Mouse (Mus musculus) midbrain, embryonic 12.5 days (tissue): Measurements from ENCODE around the gene Grik4. TPM values are rescaled to one million over a fixed set of nuclear protein-coding genes. Genes with fewer than 3 reads are reported as not detected.

ENCODE experiments used
- ATAC-seq: fragments of 200-750 bp; cut with Nextera tagmentation; 2 replicates; pipeline ENCODE4 v1.8.0; 2017; ENCODE audit warnings: low read depth, moderate TSS enrichment, moderate library complexity; ENCODE audit not compliant: low FRiP score
- H3K27ac ChIP-seq: fragments of 300-500 bp; sonication (generic); replicated peaks from 2 replicates; pipeline ENCODE4 v1.5.1; 2016; ENCODE audit warnings: mild to moderate bottlenecking
- H3K27me3 ChIP-seq: fragments of 300-500 bp; sonication (generic); 2 replicates; pipeline ENCODE4 v1.6.1; 2016; ENCODE audit warnings: mild to moderate bottlenecking
- H3K36me3 ChIP-seq: fragments of 300-500 bp; sonication (generic); 2 replicates; pipeline ENCODE4 v1.6.1; 2016
- H3K4me1 ChIP-seq: fragments of 300-500 bp; sonication (generic); 2 replicates; pipeline ENCODE4 v1.6.1; 2016
- H3K4me2 ChIP-seq: fragments of 300-500 bp; sonication (generic); replicated peaks from 2 replicates; pipeline ENCODE4 v1.6.1; 2016; ENCODE audit warnings: mild to moderate bottlenecking, moderate library complexity
- H3K4me3 ChIP-seq: fragments of 300-500 bp; sonication (generic); 2 replicates; pipeline ENCODE4 v1.5.1; 2016; ENCODE audit warnings: mild to moderate bottlenecking
- H3K9ac ChIP-seq: fragments of 300-500 bp; sonication (generic); replicated peaks from 2 replicates; pipeline ENCODE4 v1.6.1; 2016; ENCODE audit warnings: mild to moderate bottlenecking, moderate library complexity
- H3K9me3 ChIP-seq: fragments of 300-500 bp; sonication (generic); 2 replicates; pipeline ENCODE4 v1.6.1; 2016; ENCODE audit warnings: mild to moderate bottlenecking
- WGBS: fragments of 180-500 bp; shearing (Covaris S2); methylation state at CpG from one replicate; pipeline ENCODE4 v1.1.7; 2016; 5-methylcytosine and 5-hydroxymethylcytosine counted together
- polyA plus RNA-seq: library from polyadenylated mRNA; unstranded; fragments of >200 nt; fragmentation: Nextera tagmentation; extraction: Ambion mirVana; gene quantifications from 2 replicates; pipeline ENCODE4 v1.2.1, GENCODE M21; 2016

Gene Grik4
- polyA plus RNA-seq, 1 experiment from 2014 or later: 3.6 TPM

DNA sequence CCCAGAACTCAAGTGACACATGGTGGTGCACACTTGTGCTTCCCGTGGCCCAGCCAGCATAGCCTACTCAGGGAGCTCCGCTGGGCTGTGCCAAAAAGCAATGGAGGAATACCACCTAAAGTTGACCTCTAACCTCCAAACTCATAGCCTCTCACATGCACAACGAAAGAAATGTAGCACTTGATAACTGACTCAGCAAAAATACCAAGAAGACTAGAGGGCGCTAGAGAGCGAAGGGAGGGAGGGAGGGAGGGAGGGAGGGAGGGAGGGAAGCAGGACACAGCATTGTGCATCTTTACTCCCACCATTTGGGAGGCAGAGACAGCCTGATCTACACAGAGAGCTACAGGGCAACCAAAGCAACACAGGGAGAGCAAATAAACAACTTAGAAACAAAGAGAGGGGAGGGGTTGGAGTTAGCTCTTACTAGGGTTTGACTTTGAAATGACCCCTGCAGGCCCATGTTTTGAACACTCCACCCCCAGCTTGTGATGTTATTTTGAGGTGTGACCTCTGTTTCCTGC, 185.5 kb downstream of the Grik4 start:
- WGBS: 57% methylated on average over 5 of the region's 5 CpGs
- Histone ChIP-seq H3K9me3 (no peaks in the 10 kb centered on the region), H3K4me2 (no peak overlapping the region), H3K4me3 (no peak overlapping the region), H3K9ac (no peak overlapping the region), H3K36me3 (no peaks in the 10 kb centered on the region), H3K27ac (no peak overlapping the region), H3K27me3 (no peaks in the 10 kb centered on the region; the same call in none of the 2 replicates), H3K4me1 (no peaks in the 10 kb centered on the region)
- ATAC-seq: no peak

DNA sequence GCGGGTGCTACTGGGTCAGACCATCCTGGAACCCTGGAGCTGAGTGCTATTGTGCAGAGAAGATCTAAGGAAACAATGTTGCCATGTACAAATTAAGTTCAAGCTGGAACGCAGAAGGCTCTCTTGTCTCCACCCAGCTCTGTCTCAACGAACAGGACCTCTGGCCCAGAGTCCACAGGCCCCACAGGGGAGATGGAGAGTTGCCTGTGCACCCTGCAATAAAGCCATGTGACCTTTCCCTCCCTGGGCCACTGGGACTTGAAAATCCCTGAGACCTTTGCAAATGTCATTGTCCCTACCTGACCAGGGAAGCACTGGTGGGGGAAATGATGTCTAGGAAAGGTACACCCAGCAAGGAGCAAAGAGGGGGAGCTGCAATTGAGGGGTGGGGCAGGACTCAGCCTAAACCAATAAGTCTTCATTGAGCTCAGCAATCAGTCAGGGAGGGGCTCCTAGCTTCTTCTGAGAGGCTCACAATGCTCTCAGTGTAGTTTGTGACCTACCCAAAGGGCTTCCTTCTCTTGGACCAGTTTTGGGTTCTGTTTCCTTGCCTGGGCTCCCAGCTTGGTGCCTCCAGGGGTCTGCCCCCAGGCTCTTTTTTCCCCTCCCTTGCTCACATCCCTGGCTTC, 187.2 kb downstream of the Grik4 start:
- Histone ChIP-seq H3K36me3 (no peaks in the 10 kb centered on the region), H3K9ac (no peak overlapping the region), H3K4me2 (no peak overlapping the region), H3K27me3 (no peaks in the 10 kb centered on the region; the same call in none of the 2 replicates), H3K9me3 (no peaks in the 10 kb centered on the region), H3K4me1 (no peaks in the 10 kb centered on the region), H3K27ac (no peak overlapping the region), H3K4me3 (no peak overlapping the region)
- no peak for ATAC-seq
- 76% methylated on average over 3 of the region's 3 CpGs for WGBS

DNA sequence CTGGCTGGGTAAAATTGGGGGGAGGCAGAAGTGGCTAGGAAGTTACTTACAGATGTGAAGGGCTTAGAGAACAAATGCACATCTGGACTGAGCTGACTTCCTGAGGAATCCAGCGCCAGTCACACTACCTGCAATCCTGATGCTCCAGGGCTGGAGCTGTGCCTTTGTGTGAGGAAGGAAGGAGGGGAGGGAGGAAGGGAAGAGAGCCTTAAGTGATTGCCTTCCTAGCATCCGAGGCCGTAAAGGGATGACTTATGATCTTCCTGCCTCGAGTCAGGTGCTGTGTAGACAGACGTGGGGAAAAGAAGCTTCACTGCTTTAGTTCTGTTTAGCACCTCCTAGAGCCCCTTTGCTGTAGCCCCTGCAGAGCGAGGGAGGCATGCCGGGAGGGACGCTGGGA, 189.6 kb downstream of the Grik4 start:
- H3K4me3 ChIP-seq: no peak overlapping the region
- no peak overlapping the region for H3K9ac ChIP-seq
- no peaks in the 10 kb centered on the region for H3K9me3 ChIP-seq
- H3K36me3 ChIP-seq: no peaks in the 10 kb centered on the region
- no peaks in the 10 kb centered on the region; the same call in 1 of the 2 replicates for H3K27me3 ChIP-seq
- H3K27ac ChIP-seq: no peak overlapping the region
- no peak for ATAC-seq
- 54% methylated on average over 8 of the region's 8 CpGs for WGBS
- no peak overlapping the region for H3K4me2 ChIP-seq
- H3K4me1 ChIP-seq: no peaks in the 10 kb centered on the region

DNA sequence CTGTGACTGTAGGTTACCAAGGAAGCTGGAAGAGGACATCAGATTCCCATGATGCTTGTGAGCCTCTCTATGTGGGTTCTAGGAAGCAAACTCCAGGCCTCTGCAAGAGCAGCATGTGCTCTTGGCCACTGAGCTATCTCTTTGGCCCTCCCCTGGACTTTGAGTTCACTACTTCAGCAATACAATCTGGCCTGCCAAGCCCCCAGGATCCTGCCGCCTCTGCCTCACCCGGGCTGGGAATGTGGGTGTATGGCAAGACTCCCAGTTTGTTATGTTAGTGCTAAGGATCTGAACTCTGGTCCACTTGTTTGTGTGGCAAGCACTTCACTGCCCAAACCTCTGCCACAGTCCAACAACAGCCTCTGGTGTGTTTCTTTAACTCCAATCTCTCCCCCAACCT, 193.1 kb downstream of the Grik4 start:
- H3K9me3 ChIP-seq: no peaks in the 10 kb centered on the region
- H3K4me1 ChIP-seq: no peaks in the 10 kb centered on the region
- no peak overlapping the region for H3K9ac ChIP-seq
- no peaks in the 10 kb centered on the region for H3K36me3 ChIP-seq
- H3K4me2 ChIP-seq: no peak overlapping the region
- no peak for ATAC-seq
- no peak overlapping the region for H3K4me3 ChIP-seq
- WGBS: 85% methylated on average over 2 of the region's 2 CpGs
- no peak overlapping the region for H3K27ac ChIP-seq
- H3K27me3 ChIP-seq: no peaks in the 10 kb centered on the region; the same call in 1 of the 2 replicates

DNA sequence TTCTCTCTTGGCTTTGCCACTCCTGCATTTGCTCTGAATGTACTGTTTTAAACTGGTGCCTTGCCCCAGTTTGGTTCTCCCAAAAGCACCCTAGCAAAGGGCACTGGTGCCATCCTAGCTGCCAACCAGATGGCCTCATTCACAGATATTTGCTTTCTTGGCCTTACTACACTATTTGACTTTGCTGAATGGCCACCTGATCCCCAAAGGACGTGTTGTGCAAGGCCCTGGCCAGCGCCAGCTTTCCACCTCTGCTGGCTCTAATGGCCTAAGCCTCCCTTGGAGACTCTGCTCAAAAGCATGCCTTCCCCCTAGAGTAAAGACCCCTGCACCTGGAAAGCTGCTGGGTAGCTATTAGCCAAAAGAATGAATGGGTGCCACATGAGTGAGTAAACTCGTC, 194.1 kb downstream of the Grik4 start:
- WGBS: 70% methylated on average over 3 of the region's 3 CpGs
- H3K4me3 ChIP-seq: no peak overlapping the region
- H3K9ac ChIP-seq: no peak overlapping the region

DNA sequence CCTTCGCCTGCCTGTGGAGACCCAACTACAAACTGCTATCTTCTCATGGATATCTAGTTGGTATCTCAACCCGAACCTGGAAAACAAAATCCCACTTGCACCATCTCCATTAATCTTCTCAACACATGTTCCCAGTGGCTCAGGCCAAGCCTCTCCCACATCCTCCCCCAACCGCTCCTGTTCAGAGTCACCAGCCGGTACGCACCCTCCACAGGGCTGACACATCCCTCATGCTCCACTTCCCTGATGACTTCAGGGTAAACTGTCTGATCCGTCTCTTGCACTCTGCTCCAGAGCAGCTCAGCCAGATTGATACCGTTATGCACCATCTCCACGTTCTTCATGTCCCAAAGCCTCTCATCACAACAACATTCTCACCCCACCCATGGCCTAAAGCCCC, 198.3 kb downstream of the Grik4 start:
- Histone ChIP-seq H3K27ac (no peak overlapping the region), H3K9ac (no peak overlapping the region), H3K4me3 (no peak overlapping the region), H3K9me3 (no peaks in the 10 kb centered on the region), H3K36me3 (no peaks in the 10 kb centered on the region), H3K4me2 (no peak overlapping the region), H3K4me1 (no peaks in the 10 kb centered on the region), H3K27me3 (no peaks in the 10 kb centered on the region)
- WGBS: 87% methylated on average over 8 of the region's 8 CpGs
- ATAC-seq: no peak

More for the DNA sequence above, 194.1 kb downstream of the Grik4 start:
- Histone ChIP-seq H3K4me1 (no peaks in the 10 kb centered on the region), H3K36me3 (no peaks in the 10 kb centered on the region), H3K9me3 (no peaks in the 10 kb centered on the region), H3K27me3 (no peaks in the 10 kb centered on the region; the same call in 1 of the 2 replicates), H3K4me2 (no peak overlapping the region), H3K27ac (no peak overlapping the region)
- ATAC-seq: no peak

DNA sequence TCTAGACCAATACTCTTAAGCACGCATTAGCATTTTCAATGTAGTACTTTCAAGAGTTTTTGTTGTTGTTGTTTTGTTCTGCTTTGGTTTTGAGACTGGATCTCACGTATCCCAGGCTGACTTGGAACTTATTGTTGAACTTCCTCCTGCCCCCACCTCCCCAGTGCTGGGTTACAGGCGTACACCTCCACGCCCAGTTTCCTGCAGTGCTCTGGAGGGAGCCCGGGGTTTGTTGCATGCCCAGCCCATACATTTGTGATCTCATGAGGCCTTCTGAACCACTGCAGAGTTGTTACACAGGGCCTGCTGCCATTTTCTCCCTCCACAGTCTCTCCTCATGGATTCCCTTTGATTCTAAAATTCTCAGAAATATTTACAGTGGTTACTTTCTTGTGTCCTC, 201.9 kb downstream of the Grik4 start:
- 74% methylated on average over 5 of the region's 5 CpGs for WGBS
- H3K27me3 ChIP-seq: no peaks in the 10 kb centered on the region
- H3K4me1 ChIP-seq: no peaks in the 10 kb centered on the region
- no peak overlapping the region for H3K27ac ChIP-seq
- H3K36me3 ChIP-seq: no peaks in the 10 kb centered on the region
- H3K9ac ChIP-seq: no peak overlapping the region
- H3K4me3 ChIP-seq: no peak overlapping the region
- no peaks in the 10 kb centered on the region for H3K9me3 ChIP-seq
- no peak overlapping the region for H3K4me2 ChIP-seq
- ATAC-seq: no peak

DNA sequence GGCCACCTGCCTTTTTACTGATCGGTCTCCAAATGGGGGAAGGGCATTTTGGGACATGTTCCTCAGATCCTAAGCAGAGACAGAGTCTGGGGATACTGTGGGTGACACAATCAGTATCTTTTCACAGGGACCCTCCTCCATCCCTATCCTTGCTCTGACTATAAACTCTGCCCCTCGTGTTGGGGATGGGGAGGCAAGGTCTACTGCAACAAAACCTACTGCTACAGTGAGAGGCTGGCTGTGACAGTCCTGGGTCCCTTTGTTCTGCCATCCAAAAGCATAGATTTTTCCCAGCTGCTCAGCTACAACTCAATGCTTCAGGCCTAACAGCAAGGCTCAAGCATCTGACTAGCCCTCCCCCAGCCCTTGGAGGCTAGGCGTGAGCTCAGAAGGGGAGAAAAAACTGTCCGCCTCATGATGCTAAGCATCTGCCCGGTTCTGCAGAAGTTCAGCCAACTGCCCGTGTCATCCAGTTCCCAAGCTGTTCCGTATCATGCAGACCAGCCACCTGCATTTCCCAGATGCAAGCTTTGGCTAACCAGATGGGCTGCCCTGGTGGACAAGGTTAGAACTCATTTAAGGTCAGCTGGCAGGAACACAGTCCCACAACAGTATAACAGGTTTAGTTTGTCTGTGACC, 207.5 kb downstream of the Grik4 start:
- ATAC-seq: no peak; the same call in 1 of the 2 replicates
- H3K4me1 ChIP-seq: peaks cover 10% of the 10 kb centered on the region; the same call in 1 of the 2 replicates
- no peaks in the 10 kb centered on the region for H3K27me3 ChIP-seq
- H3K27ac ChIP-seq: no peak overlapping the region
- no peaks in the 10 kb centered on the region for H3K36me3 ChIP-seq
- no peaks in the 10 kb centered on the region for H3K9me3 ChIP-seq
- no peak overlapping the region for H3K4me3 ChIP-seq
- 81% methylated on average over 7 of the region's 7 CpGs for WGBS
- H3K9ac ChIP-seq: no peak overlapping the region
- H3K4me2 ChIP-seq: no peak overlapping the region

DNA sequence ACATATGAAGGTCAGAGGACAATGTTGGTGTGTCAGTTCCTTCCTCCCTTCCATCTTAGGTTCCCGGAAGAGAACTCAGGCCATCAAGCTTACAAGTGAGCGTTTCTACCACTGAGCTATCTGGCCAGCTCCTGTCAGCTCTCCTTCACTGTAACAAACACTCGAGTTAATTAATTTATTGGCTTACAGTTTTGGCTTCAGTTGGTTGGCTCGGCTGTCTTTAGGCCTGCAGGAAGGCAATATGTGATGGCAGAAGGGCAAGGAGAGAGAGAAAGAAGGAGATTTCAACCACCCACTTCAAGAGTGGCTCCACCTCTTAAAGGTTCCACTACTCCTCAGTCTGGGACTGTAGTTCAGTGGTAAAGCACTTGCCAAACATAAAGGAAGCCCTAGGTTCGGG, 209.2 kb downstream of the Grik4 start:
- no peak for ATAC-seq
- H3K4me1 ChIP-seq: peaks cover 10% of the 10 kb centered on the region; the same call in 1 of the 2 replicates
- H3K9me3 ChIP-seq: no peaks in the 10 kb centered on the region
- no peaks in the 10 kb centered on the region for H3K27me3 ChIP-seq
- H3K4me3 ChIP-seq: no peak overlapping the region
- H3K27ac ChIP-seq: no peak overlapping the region
- H3K9ac ChIP-seq: no peak overlapping the region
- 83% methylated on average over 5 of the region's 5 CpGs for WGBS
- no peaks in the 10 kb centered on the region for H3K36me3 ChIP-seq
- no peak overlapping the region for H3K4me2 ChIP-seq

DNA sequence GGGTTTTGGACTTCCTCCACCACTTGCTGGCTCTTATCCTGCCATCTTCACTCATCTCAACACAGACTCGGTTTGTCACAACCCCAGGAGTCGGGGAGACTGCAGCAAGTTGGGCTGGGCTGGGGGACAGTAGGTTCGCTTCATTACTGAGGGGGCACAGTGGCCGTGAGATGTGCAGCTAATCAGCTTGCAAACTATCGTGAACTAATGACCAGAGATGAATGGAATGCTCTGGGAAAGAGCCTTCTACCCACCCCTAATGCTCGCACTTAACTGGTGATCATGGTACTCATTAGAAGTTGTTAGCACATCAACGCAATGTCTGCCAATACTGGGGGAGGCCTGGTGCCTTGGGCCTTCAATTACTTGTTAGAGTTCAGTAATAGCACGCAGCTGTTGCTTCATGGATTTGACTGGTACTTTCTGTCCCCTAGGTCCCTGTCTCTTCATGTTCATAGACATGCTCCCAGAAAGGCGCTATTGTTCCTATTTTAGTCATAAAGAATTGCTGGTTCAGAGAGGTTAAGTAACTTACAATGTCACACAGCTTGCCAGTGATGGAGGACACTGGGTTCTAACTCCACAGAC, 211.5 kb downstream of the Grik4 start:
- no peaks in the 10 kb centered on the region for H3K27me3 ChIP-seq
- H3K4me3 ChIP-seq: no peak overlapping the region
- no peaks in the 10 kb centered on the region for H3K9me3 ChIP-seq
- H3K9ac ChIP-seq: no peak overlapping the region
- no peaks in the 10 kb centered on the region for H3K36me3 ChIP-seq
- no peak overlapping the region for H3K4me2 ChIP-seq
- peaks cover 13% of the 10 kb centered on the region; the same call in 1 of the 2 replicates for H3K4me1 ChIP-seq
- H3K27ac ChIP-seq: no peak overlapping the region
- 85% methylated on average over 9 of the region's 9 CpGs for WGBS
- ATAC-seq: no peak

DNA sequence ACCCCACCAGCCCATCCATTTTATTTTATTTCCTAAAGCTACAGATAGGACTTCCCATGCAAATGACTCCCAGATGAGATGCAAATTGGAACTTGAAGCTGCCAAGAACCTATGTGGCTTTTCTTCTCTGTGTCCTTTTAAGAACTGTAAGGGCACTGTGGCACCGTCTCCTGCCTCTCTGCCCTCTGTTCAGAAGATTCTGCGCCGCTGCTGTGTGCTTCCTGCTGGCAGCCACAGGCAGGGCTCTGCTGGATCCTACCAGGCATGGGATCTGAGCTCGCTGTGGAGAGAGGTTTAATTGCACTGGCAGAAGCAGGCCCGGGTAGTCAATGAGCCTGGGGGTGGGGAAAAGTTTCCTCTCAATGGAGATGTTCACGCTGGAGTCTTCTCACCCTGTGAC, 215.8 kb downstream of the Grik4 start:
- no peak overlapping the region for H3K9ac ChIP-seq
- 46% methylated on average over 6 of the region's 6 CpGs for WGBS
- H3K27me3 ChIP-seq: no peaks in the 10 kb centered on the region
- H3K4me1 ChIP-seq: peaks cover 12% of the 10 kb centered on the region
- H3K4me3 ChIP-seq: no peak overlapping the region
- no peak overlapping the region for H3K4me2 ChIP-seq
- H3K27ac ChIP-seq: no peak overlapping the region
- H3K36me3 ChIP-seq: no peaks in the 10 kb centered on the region
- H3K9me3 ChIP-seq: no peaks in the 10 kb centered on the region
- no peak for ATAC-seq

DNA sequence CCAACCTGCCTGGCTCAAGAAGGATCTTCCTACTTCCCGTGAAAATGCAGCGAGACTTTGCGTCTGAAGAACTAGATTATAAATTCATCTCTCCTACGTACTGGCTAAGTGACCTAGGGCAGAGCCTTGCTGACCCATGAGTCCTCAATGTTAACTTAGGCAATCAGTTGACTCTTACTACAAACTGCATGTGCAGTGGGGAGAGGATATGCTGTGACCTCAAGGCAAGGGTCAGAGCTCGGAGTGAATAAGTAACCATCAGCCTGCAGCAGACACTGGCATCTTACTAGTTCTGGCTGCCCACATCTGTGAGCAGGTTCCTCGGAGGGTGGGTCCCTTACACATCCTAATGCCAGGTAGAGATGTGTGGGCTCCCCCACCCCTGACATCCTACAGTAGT, 216.6 kb downstream of the Grik4 start:
- Histone ChIP-seq H3K36me3 (no peaks in the 10 kb centered on the region), H3K4me2 (no peak overlapping the region), H3K4me3 (no peak overlapping the region), H3K4me1 (peaks cover 9% of the 10 kb centered on the region), H3K27me3 (no peaks in the 10 kb centered on the region), H3K9ac (no peak overlapping the region), H3K9me3 (no peaks in the 10 kb centered on the region), H3K27ac (no peak overlapping the region)
- WGBS: 88% methylated on average over 6 of the region's 6 CpGs
- ATAC-seq: no peak
